Mouse (Mus musculus) stomach, embryonic 14.5 days (tissue): ENCODE data around the gene Ift172. TPM values are rescaled to one million over a fixed set of nuclear protein-coding genes. Genes with fewer than 3 reads are reported as not detected.

Source experiments
- ATAC-seq: fragments of 200-750 bp; cut with Nextera tagmentation; 2 replicates; pipeline ENCODE4 v1.8.0; 2017; ENCODE audit warnings: low read depth, moderate TSS enrichment; ENCODE audit not compliant: insufficient number of reproducible peaks, insufficient read depth, low FRiP score
- H3K27ac ChIP-seq: fragments of 300-500 bp; sonication (generic); 2 replicates; pipeline ENCODE4 v1.5.1; 2014; ENCODE audit warnings: mild to moderate bottlenecking, low read length, moderate library complexity, mixed read lengths
- H3K27me3 ChIP-seq: fragments of 300-500 bp; sonication (generic); 2 replicates; pipeline ENCODE4 v1.6.1; 2014; ENCODE audit warnings: low read length, control low read depth, mixed read lengths; ENCODE audit not compliant: control insufficient read depth, insufficient read depth
- H3K36me3 ChIP-seq: fragments of 300-500 bp; sonication (generic); 2 replicates; pipeline ENCODE4 v1.6.1; 2014; ENCODE audit warnings: mild to moderate bottlenecking, control low read depth, low read length, moderate library complexity, mixed read lengths; ENCODE audit not compliant: control insufficient read depth, insufficient read depth
- H3K4me1 ChIP-seq: fragments of 300-500 bp; sonication (generic); 2 replicates; pipeline ENCODE4 v1.6.1; 2014; ENCODE audit warnings: low read length, control low read depth, mixed read lengths; ENCODE audit not compliant: control insufficient read depth, insufficient read depth
- H3K4me2 ChIP-seq: fragments of 300-500 bp; sonication (generic); replicated peaks from 2 replicates; pipeline ENCODE4 v1.6.1; 2014; ENCODE audit warnings: low read depth, low read length, control low read depth
- H3K4me3 ChIP-seq: fragments of 300-500 bp; sonication (generic); 2 replicates; pipeline ENCODE4 v1.5.1; 2014; ENCODE audit warnings: low read depth, low read length, control low read depth
- H3K9ac ChIP-seq: fragments of 300-500 bp; sonication (generic); replicated peaks from 2 replicates; pipeline ENCODE4 v1.6.1; 2014; ENCODE audit warnings: low read depth, mild to moderate bottlenecking, control low read depth, low read length, moderate library complexity, mixed read lengths
- H3K9me3 ChIP-seq: fragments of 300-500 bp; sonication (generic); 2 replicates; pipeline ENCODE4 v1.6.1; 2016; ENCODE audit warnings: low read depth, low read length, control low read depth; ENCODE audit not compliant: control insufficient read depth
- WGBS: fragments of 180-500 bp; shearing (Covaris S2); extraction: QIAGEN DNeasy Blood & Tissue Kit; methylation state at CpG from one replicate; pipeline ENCODE4 v1.1.7; 2014; 5-methylcytosine and 5-hydroxymethylcytosine counted together
- polyA plus RNA-seq: library from polyadenylated mRNA; unstranded; fragments of >200 nt; fragmentation: Nextera tagmentation; extraction: Ambion mirVana; gene quantifications from 2 replicates; pipeline ENCODE4 v1.2.1, GENCODE M21; 2014

Ift172 gene
- polyA plus RNA-seq, 1 experiment from 2014 or later = 35.5 TPM

DNA sequence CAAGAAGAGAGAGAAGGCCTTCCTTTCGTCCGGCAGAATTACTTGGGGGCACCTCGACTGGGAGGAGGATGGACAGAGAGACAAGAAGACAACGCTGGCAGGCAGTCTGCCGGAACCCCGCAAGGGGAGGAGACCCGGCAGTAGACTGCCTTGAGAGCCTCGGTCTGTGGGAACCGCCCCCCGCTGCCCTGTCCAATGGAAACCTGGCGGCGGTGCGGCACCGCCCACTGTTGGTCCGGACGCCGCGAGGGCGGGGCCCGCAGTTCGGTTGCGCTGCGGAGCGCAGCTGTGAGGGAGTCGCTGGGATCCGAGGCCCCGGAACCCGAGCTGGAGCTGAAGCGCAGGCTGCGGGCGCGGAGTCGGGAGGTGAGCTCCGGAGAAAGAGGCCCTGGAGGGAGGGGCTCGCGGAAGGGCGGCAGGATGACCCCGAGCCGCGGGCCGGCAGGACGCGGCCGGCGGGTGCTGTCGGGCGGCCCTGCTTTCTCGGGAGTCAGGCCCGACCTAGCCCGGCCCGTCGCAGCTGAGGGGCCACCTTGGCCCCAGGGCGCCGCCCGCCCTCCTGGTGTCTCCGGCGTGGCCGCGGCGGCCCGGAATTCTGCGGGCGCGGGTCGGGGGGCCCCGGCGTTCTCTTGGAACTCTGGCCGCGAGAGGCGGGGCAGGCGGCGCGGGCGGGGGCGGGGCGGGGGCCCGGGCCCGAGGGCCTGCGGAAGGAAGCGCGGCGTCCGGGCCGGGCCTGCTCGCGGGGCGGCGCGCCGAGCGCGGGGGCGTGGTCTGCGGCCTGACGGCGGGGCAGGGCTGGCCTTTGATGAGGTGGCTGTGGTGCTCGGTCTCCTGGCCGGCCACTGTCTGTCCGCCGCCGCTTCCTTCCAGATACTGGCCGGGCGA, 50.0 kb downstream of the Ift172 start, which contains the start of the genes Nrbp1 and Gm9970:
Gene Nrbp1, plus strand, starts transcription at position 228 of the 885 bp plus-strand sequence.
Gene Gm9970, minus strand, starts transcription at position 596 of the 885 bp plus-strand sequence.
- Histone ChIP-seq H3K4me2 (peak within 1 kb of the TSS; percentile 71), H3K4me3 (peak within 1 kb of the TSS; percentile 91), H3K9me3 (no peaks in the 10 kb centered on the region), H3K9ac (peak within 1 kb of the TSS; percentile 99), H3K4me1 (peaks cover 5% of the 10 kb centered on the region; the same call in 1 of the 2 replicates), H3K27me3 (no peaks in the 10 kb centered on the region), H3K36me3 (peaks cover 23% of the 10 kb centered on the region), H3K27ac (peak within 1 kb of the TSS; percentile 98)
- peak; percentile 98 for ATAC-seq
- WGBS = under 1% methylated on average over 94 of the region's 103 CpGs

DNA sequence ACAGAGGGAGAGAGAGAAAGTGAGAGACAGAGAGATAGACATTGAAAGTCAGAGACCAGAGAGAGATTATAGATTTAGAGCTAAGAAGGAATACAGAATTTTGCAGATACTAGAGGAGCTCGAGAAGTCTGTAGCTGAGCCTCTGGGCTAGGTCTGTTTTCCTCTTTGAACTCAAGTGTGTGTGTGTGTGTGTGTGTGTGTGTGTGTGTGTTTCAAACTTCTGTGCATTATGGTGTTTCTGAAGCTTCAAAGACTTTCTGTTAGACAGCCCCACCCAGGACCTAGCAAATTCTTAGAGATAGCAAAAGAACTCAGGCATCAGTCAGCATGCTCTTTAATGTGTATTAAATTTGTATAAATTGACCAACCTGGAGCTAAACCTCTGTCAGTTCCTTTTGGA, 64.3 kb downstream of the Ift172 start:
- Histone ChIP-seq H3K4me3 (no peak overlapping the region), H3K4me2 (no peak overlapping the region), H3K9me3 (no peaks in the 10 kb centered on the region), H3K27ac (no peak overlapping the region), H3K9ac (no peak overlapping the region), H3K36me3 (no peaks in the 10 kb centered on the region), H3K27me3 (no peaks in the 10 kb centered on the region), H3K4me1 (no peaks in the 10 kb centered on the region)
- whole genome bisulfite sequencing = 75% methylated on average over 1 of the region's 1 CpGs
- ATAC-seq = no peak

DNA sequence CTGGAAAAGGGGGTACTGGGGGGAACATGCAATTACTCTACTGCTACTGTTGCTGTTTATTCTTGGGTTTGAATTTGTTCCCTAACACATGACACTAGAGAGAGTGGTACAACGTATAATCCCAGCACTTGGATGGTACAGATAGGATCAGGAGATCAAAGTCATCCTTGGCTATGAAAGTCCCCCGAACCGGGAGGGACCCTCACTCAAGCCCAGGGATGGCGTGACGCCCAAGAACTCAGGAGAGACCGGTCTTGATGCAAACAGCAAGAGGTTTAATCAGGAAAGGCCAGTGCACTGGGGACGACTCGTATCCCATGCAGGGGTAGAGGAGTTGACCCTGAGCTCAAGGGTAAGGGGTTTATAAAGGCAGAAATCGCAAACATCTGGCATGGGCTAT, 68.2 kb downstream of the Ift172 start:
- Histone ChIP-seq H3K4me3 (no peak overlapping the region), H3K9me3 (no peaks in the 10 kb centered on the region), H3K27me3 (no peaks in the 10 kb centered on the region), H3K36me3 (no peaks in the 10 kb centered on the region), H3K9ac (no peak overlapping the region), H3K4me1 (0 out of 2 replicates have a peak, but pooled peaks cover 4% of the 10 kb centered on the region), H3K4me2 (no peak overlapping the region), H3K27ac (no peak overlapping the region)
- 93% methylated on average over 9 of the region's 9 CpGs for WGBS
- ATAC-seq = no peak

DNA sequence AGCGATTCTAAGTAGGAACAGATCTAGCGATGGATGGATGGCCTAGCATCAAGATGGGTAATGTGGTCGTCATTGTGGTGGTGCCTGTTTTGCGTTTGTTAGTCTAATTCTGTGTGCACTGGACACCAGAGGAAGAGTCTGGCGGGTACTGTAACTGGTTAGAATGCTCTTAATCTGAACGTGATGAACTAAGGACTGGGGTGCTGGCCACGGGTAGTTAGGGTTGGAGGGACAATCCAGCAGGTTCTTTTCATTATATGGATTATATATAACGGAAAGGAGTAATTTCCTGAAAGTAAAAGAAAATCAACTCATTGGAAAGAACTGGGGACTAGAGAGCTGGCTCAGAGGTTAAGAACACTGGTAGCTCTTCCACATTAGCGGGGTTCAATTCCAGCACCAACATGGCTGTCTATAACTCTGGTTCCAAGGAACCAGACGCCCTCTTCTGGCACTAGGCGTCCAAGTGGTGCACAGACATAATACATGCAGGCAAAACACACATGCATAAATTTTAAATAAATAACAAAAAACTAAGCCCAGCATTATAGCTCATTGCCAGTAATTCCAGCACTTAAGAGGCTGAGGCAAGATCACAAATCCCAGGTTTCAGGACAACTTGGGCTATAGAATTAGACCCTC, 69.5 kb downstream of the Ift172 start:
- Histone ChIP-seq H3K27ac (peak overlapping the region; percentile 92), H3K4me3 (peak overlapping the region; percentile 100), H3K9ac (peak overlapping the region; percentile 80), H3K27me3 (no peaks in the 10 kb centered on the region), H3K4me2 (peak overlapping the region; percentile 80), H3K36me3 (no peaks in the 10 kb centered on the region), H3K9me3 (no peaks in the 10 kb centered on the region), H3K4me1 (0 out of 2 replicates have a peak, but pooled peaks cover 4% of the 10 kb centered on the region)
- ATAC-seq = no peak
- 16% methylated on average over 11 of the region's 11 CpGs for WGBS

DNA sequence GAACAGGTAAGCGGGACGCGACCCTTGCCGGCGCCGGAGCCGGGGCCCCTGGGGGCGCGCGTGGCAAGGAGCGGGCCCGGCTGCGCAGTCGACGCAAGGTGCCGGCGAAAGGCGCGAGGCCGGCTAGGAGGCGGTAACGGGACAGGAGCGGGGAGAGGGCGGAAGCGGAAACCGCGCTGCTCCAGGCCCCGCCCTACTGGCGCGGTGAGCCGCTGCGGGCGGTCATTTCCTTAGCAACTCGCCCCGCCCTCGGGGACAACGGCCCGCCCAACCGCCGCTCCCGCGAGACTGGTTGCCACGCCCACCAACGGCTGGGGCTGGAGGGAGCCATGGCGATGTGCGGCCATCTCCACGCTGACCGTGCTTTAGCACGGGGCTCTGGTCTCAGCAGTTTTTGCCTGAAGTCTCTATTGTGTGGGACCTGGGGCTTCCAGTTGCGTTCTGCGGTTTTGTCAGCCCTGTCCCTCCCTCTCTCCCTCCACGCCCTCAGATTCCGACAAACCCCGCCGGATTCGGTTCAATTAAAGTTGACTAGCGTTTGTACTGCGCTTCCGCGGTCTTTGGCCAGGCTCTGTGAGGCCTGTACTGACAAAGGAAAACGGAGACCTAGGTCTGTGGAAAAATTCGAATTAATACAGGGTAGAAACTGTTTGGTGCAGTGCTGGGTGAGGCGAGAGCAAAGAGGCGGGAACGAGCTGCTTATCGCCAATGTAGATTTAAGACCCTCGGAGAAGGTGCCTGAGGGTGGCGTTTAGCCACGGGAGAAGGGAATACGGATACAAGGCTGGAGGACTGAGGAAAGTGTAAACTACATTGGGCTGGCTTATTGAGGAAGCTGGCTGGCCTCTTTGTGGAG, 70.2 kb downstream of the Ift172 start, which contains the start of gene Ppm1g:
Gene Ppm1g, minus strand, starts transcription at position 240 of the 856 bp plus-strand sequence.
- H3K27ac ChIP-seq = peak within 1 kb of the TSS; percentile 92
- H3K36me3 ChIP-seq = no peaks in the 10 kb centered on the region
- 0 out of 2 replicates have a peak, but pooled peaks cover 4% of the 10 kb centered on the region for H3K4me1 ChIP-seq
- H3K4me3 ChIP-seq = peak within 1 kb of the TSS; percentile 100
- H3K27me3 ChIP-seq = no peaks in the 10 kb centered on the region
- peak; percentile 96 for ATAC-seq
- H3K9me3 ChIP-seq = no peaks in the 10 kb centered on the region
- peak within 1 kb of the TSS; percentile 84 for H3K4me2 ChIP-seq
- H3K9ac ChIP-seq = peak within 1 kb of the TSS; percentile 87
- WGBS = 1% methylated on average over 63 of the region's 70 CpGs

GRCm38 (mm10) chr5:31219911-31220447, 70.9 kb downstream of the Ift172 start:
- Histone ChIP-seq H3K27ac (peak overlapping the region; percentile 92), H3K4me2 (peak overlapping the region; percentile 84), H3K27me3 (no peaks in the 10 kb centered on the region), H3K36me3 (no peaks in the 10 kb centered on the region), H3K9me3 (no peaks in the 10 kb centered on the region), H3K4me3 (peak overlapping the region; percentile 100), H3K4me1 (0 out of 2 replicates have a peak, but pooled peaks cover 4% of the 10 kb centered on the region), H3K9ac (peak overlapping the region; percentile 87)
- peak; percentile 60 for ATAC-seq
- WGBS = under 1% methylated on average over 40 of the region's 40 CpGs

- peak overlapping the region; percentile 87 for H3K9ac ChIP-seq
- peak overlapping the region; percentile 92; the same call in 1 of the 2 replicates for H3K27ac ChIP-seq
- H3K27me3 ChIP-seq = no peaks in the 10 kb centered on the region
- 0 out of 2 replicates have a peak, but pooled peaks cover 4% of the 10 kb centered on the region for H3K4me1 ChIP-seq
- peak overlapping the region; percentile 84 for H3K4me2 ChIP-seq
- ATAC-seq = no peak
- WGBS = 2% methylated on average over 11 of the region's 11 CpGs
- no peaks in the 10 kb centered on the region for H3K36me3 ChIP-seq
- H3K4me3 ChIP-seq = peak overlapping the region; percentile 100
- no peaks in the 10 kb centered on the region for H3K9me3 ChIP-seq
Observed at GRCm38 (mm10) chr5:31219474-31219873, 71.4 kb downstream of the Ift172 start.
